In the genomic region with DNA sequence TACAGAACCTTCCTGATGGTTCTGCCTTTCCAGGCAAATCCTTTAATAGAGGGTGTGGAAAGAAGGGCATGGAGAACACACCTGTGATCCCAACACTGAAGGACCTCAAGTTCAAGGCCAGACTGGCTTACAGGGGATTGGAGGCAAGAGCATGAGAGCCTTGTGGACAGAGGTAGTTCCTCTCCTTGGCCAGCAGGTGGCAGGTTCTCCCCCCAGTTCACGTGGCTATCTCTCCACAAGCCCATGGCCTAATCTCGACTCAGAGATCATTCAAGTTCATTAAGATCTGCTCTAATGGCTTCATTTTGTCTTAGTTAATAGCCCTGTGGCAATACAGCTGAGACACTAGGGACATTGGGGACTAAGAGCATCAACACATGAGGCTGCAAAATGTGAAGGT, we compare ENCODE assay signal across 8 mouse cellular contexts. TPM values are rescaled to one million over a fixed set of nuclear protein-coding genes. Genes with fewer than 3 reads are reported as not detected.
DNase-seq lines count a peak whose midpoint lies in the region; ATAC-seq lines count a peak whose summit lies in the region.

No protein-coding gene starts in this region.

- intact Hi-C loops in gastrocnemius, postnatal 14 days (cut with DNase I; ENCODE audit: low total_unique reads) = no loop called here

- H3K27me3 ChIP-seq in embryonic facial prominence, embryonic 11.5 days (ENCODE audit: control insufficient read depth, insufficient read depth, low read length) = no peaks in the 10 kb centered on the region
- H3K27me3 ChIP-seq in neural tube, embryonic 11.5 days (ENCODE audit: control insufficient read depth, insufficient read depth, low read length) = no peaks in the 10 kb centered on the region

- H3K4me1 ChIP-seq in embryonic facial prominence, embryonic 11.5 days (ENCODE audit: control insufficient read depth, insufficient read depth, low read length) = no peaks in the 10 kb centered on the region
- no peaks in the 10 kb centered on the region for H3K4me1 ChIP-seq in neural tube, embryonic 11.5 days (ENCODE audit: control insufficient read depth, insufficient read depth, low read length)

- no peaks in the 10 kb centered on the region for H3K9me3 ChIP-seq in embryonic facial prominence, embryonic 11.5 days (replicated peaks; ENCODE audit: control insufficient read depth, low read length)
- no peaks in the 10 kb centered on the region for H3K9me3 ChIP-seq in neural tube, embryonic 11.5 days (ENCODE audit: control insufficient read depth, low read length)

- no peak overlapping the region for H3K27ac ChIP-seq in embryonic facial prominence, embryonic 11.5 days (replicated peaks; ENCODE audit: low read depth, low read length)
- no peak overlapping the region for H3K27ac ChIP-seq in neural tube, embryonic 11.5 days (ENCODE audit: low read depth, low read length)

- H3K9ac ChIP-seq in embryonic facial prominence, embryonic 11.5 days (replicated peaks; ENCODE audit: low read length) = no peak overlapping the region
- no peak overlapping the region for H3K9ac ChIP-seq in neural tube, embryonic 11.5 days (ENCODE audit: low read length)

- no peaks in the 10 kb centered on the region for H3K36me3 ChIP-seq in embryonic facial prominence, embryonic 11.5 days (replicated peaks; ENCODE audit: control insufficient read depth, insufficient read depth, low read depth, low read length)
- no peaks in the 10 kb centered on the region for H3K36me3 ChIP-seq in neural tube, embryonic 11.5 days (ENCODE audit: control insufficient read depth, insufficient read depth, low read length)

- no peak overlapping the region for H3K4me3 ChIP-seq in embryonic facial prominence, embryonic 11.5 days (ENCODE audit: low read depth, low read length)
- H3K4me3 ChIP-seq in neural tube, embryonic 11.5 days (ENCODE audit: low read depth, low read length) = no peak overlapping the region

- peak; percentile 10 for DNase-seq in gastrocnemius, postnatal 10 days
- no peak for DNase-seq in gastrocnemius, postnatal 14 days
- DNase-seq in urinary bladder, postnatal 25 days (ENCODE audit: low spot score) = peak; percentile 10
- DNase-seq in urinary bladder, postnatal 10 days (ENCODE audit: low spot score) = no peak
- peak; percentile 46 for DNase-seq in embryonic facial prominence, embryonic 11.5 days (ENCODE audit: low spot score)
- peak; percentile 32 for DNase-seq in neural tube, embryonic 11.5 days (ENCODE audit: low spot score)
- no peak for DNase-seq in left cerebral cortex, adult 11 months (ENCODE audit: low spot score)

- H3K4me2 ChIP-seq in embryonic facial prominence, embryonic 11.5 days (ENCODE audit: low read depth, low read length) = no peak overlapping the region
- H3K4me2 ChIP-seq in neural tube, embryonic 11.5 days (ENCODE audit: low read depth) = no peak overlapping the region

- no peak for ATAC-seq in embryonic facial prominence, embryonic 11.5 days (replicated peaks; ENCODE audit: insufficient number of reproducible peaks, low FRiP score, low TSS enrichment, low read depth)
- ATAC-seq in neural tube, embryonic 11.5 days (ENCODE audit: insufficient read depth, low FRiP score, low TSS enrichment) = no peak
- no peak for ATAC-seq in inflammation-experienced regulatory T-cells, adult 6 months

- WGBS in embryonic facial prominence, embryonic 11.5 days = 21% methylated on average over 2 of the region's 2 CpGs
- WGBS in neural tube, embryonic 11.5 days = 22% methylated on average over 2 of the region's 2 CpGs

RNA-seq across cellular contexts. Expression of a gene that starts 8.3 kb away (rescaled TPM):
- total RNA-seq in gastrocnemius, postnatal 10 days (2021) = 1 to 10 TPM; 3.1 to 3.3 TPM
- 1 to 10 TPM; 1.9 to 3.3 TPM for total RNA-seq in gastrocnemius, postnatal 14 days (2021)
- polyA plus RNA-seq in embryonic facial prominence, embryonic 11.5 days (2014; fragmentation: Nextera tagmentation; extraction: Ambion mirVana) = 0.71 TPM in 1 of 2 replicates, not detected in the other
- not detected in 2 replicates for polyA plus RNA-seq in neural tube, embryonic 11.5 days (2014; fragmentation: Nextera tagmentation; extraction: Ambion mirVana)
- 10 to 100 TPM in 2 of 3 experiments, 1 to 10 TPM in 1; 9.1 to 23.1 (median 10.3) TPM for polyA plus RNA-seq in inflammation-experienced regulatory T-cells, adult 6 months (2017; shearing (Covaris generic))

RNA-seq across cellular contexts. Expression of a gene that starts 35.0 kb away (rescaled TPM):
- under 1 TPM in 1 of 2 experiments, not detected in 1; 0.68 TPM for total RNA-seq in gastrocnemius, postnatal 10 days (2021)
- not detected for total RNA-seq in gastrocnemius, postnatal 14 days (2021)
- 0.22 TPM in 1 of 2 replicates, not detected in the other for polyA plus RNA-seq in embryonic facial prominence, embryonic 11.5 days (2014; fragmentation: Nextera tagmentation; extraction: Ambion mirVana)
- polyA plus RNA-seq in neural tube, embryonic 11.5 days (2014; fragmentation: Nextera tagmentation; extraction: Ambion mirVana) = not detected in 2 replicates
- polyA plus RNA-seq in inflammation-experienced regulatory T-cells, adult 6 months (2017; shearing (Covaris generic)) = not detected

Comparison
In these comparisons a context has a peak if more than half of its experiments do, and no peak if none do; other contexts are left out.
1. DNase-seq: peak in gastrocnemius, postnatal 10 days (single experiment), urinary bladder, postnatal 25 days (single experiment), embryonic facial prominence, embryonic 11.5 days (single experiment) and neural tube, embryonic 11.5 days (single experiment); none in gastrocnemius, postnatal 14 days (single experiment), urinary bladder, postnatal 10 days (single experiment) and left cerebral cortex, adult 11 months (single experiment).